Mouse (Mus musculus): ENCODE results near the gene Got1. TPM values are rescaled to one million over a fixed set of nuclear protein-coding genes. Genes with fewer than 3 reads are reported as not detected.
"Not testable (repeated sequence)": the region's sequence is repeated elsewhere in the genome, so short reads cannot be mapped to it uniquely, and the experiment has no call there.

The Got1 gene
- total RNA-seq, 2 experiments from 2014 or later: 394 to 432 TPM

DNA sequence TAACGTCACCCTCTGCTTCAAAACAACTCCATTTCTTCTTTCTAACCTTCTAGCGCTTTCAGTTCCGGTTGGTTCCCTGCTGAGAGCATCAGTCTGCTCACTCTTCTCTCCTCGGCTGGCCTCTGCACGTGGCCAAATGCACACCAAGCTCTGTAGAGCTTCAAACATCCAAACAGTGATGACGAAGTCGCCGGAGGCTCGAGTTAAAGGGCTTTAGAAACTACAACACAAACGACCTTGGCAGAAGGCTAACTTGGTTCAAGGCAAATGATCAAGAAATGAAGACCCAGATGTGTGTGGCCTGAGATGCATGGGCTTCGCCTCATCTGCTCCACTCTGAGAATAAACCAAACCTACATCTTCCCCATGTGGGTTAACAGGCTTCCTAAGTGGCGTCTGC lies 854 bp downstream of the Got1 start:
- no peak for DNase-seq (ENCODE audit: low spot score)

DNA sequence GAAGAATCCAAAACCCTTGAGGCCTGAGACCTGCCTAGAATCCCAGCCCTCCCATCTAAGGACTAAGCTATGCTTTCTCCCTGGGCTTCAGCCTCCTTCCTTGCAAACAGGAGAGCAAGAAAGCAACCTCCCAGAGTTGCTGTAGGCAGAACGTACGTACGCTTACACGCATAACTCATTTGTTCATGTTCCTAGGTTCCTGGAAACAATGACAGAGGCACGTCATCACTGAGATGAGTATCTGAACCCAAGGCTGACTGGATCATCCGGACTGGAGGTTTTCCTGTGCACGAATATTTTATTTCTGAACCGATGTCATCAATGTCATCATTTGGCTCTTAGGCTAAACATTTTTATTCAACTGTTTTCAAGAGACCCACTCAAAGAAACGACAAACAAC lies 2.4 kb downstream of the Got1 start:
- DNase-seq (ENCODE audit: low spot score): no peak

DNA sequence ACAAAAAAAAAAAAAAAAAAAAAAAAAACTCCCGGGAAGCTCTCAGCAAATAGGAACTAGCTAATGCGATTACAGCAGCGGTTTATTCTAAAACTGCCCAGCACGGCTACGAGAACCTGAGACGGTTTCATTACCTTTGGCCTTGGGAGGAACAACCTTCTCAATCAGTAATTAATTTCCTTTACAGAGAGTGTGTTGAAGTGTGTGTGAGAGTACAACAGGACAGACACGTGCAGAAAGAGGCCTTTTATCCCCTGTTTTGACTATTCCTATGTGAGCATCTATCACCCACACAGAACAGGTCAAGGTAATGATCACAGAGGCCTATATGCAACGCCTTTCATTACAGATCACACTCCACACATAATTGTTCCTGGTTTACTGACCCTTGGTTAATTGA lies 3.0 kb downstream of the Got1 start:
- DNase-seq (ENCODE audit: low spot score): no peak

DNA sequence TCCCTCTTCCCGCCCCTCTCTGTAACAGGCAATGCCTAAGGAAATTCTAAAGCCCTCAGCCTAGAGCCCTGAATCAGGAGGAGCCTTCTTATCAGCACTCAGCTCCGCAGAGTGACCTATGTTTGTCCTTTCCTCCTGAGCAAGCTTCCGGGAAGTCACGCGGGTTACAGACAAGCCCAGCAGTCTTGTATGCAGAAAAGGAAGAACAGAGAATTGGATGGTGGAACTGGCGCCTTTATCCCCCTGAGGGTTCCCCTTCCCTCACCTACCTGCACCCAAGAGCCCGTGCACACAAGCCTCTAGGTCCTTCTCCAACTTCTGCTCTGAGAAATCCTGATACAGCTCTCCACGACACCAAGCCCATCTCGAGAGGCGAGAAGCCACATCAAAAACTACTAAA lies 4.0 kb downstream of the Got1 start:
- DNase-seq (ENCODE audit: low spot score): no peak

DNA sequence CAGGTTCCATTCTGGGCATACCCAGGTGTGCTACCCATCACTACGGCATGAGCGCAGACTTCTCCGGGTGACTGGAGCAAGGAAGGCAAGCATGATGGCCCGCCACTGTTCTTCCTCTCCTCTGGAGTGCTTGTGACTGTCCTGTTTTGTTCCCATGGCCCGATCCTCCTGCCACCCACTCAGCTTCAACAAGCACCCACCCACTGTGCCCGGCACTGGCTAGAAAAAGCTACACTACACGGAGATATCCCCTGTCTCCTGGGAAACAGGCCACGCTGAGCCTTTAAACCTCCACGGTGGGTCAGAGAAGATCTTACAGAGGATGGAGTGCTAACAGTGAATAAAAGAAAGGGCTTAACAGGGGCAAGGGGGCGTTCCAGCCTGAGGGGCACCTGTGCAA lies 5.2 kb downstream of the Got1 start:
- DNase-seq (ENCODE audit: low spot score): no peak

DNA sequence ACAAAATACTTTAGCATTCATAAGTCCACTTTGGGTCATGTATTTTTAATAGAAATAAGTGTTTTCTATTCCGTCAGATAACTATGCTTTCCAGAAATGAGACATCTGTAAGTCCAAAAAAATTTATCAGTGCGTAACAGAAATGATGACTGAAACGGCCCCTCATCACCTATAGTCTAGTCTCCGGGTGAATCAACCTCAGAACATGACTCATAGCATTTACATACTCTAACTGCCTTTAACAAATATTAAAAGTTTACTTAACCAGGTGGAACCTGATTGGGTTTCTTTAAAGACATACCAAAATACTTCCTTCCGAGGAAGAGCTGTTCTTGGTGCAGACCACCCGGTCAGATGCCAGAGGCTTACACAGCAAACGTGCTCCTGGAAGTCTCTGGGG lies 6.1 kb downstream of the Got1 start:
- no peak for DNase-seq (ENCODE audit: low spot score)

DNA sequence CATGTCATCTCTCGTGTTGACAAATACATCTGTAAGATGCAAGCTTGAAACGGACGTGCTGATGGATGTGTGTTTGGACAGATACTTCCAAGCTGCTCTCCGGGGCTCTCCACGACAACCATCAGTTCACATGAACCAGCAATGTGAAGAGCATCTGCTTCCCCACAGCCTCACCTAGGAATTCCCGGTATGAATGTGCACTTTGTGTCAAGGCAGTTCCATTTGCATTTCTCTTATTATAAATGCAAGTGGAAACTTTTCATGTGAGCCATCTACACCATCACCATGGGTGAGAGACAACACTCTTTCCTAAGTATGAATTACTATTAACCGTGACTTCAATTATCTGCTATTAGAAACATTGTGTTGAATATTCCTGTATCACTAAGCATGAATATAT lies 6.6 kb downstream of the Got1 start:
- DNase-seq (ENCODE audit: low spot score): no peak

DNA sequence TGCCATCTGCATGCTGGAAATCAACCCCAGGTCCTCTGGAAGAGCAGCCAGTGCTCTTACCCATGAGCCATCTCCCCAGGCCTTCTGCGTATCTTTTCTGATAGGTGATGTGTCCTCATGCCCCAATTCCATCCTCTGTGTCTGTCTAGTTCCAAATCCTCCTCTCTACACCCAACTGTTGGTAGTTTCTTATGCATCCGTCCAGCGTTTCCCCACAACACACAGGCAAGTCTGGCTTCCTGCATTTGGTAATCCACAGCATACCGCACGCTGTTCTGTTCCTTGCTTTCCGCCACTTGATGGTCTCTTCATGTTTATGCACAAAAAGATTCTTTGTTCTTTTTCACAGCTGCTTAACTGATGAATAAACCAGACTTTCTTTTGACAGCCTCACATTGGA lies 7.1 kb downstream of the Got1 start:
- DNase-seq (ENCODE audit: low spot score): no peak

DNA sequence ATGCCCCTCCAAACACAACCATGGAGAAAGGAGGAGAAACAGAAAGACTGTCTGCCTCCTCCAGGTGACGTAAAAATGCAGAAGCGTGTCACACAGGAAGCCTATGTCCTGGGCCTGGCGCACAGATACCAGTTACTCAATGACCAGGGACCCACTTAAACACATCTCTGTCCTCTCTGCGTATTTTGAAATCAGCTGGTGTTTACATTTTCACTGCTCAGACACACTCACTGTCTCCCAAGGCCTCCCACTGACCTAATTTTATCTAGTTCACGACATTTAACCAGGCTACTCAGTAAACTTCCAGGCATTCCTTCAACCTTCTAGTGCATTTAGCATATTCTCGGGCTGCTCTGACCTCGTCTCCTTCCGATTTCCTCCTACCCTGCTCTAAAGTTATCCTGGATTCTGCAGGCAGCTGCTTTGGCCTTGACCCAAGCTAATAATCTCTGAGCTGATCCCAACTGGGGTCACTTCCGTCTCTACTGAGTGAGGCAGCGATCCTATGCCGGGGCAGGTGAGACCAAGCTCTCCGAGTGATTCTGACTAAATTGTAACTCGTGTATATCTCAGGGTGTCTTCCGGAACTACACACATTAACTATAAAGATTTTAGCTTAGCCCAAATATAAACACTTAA lies 7.9 kb downstream of the Got1 start:
- DNase-seq (ENCODE audit: low spot score): no peak

DNA sequence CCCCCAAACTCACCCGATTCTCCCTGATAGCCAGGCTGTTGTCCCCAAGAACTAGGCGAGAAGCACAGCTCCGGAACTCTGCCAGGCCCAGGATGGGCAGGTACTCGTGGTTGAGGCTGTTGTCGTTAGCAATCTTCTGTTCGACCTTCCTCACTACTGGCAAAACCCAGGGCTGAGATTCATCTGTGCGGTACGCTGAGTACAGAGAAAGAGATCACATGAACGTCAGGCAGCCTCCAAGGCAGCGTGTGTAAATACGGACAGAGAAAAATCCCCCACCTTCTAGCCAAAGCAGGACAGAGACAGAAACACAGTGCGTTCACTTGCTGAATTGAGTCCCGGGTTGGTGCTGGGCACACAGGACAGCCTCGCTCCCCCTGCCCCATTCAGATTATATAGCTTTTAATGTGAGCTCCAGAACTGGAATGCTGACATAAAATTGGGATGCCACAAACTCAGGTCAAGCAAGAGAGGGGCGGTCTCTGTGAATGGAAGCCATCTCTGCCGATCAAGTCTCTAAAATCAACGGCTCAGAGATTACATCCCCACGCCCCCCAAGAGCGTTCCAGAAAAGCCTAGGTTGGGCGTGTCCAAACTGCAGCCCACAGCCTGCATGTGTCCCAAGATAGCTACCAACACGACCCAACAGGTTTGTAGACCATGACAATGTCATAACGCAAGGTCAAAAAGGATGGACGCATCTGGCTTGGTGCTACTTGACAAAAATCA lies 8.6 kb downstream of the Got1 start:
- DNase-seq (ENCODE audit: low spot score): no peak

DNA sequence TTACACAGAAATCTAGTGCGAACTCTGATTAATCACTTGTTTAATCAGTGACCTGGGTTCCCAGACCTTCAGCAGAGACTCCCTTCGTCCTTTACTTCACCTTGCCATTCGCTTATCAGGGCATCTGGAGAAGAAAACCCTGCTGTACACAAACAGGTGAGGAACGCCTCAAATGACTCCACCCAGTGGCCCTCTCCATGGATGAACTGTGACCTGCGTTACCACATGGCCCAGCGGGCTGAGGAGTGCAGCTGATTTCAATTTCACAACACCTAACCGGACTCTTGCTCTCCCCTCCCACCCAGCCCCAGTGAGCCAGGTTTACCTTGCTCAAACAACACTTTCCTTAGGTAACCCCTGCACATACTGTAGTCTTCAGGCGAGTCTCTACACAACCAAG lies 10.5 kb downstream of the Got1 start:
- no peak for DNase-seq (ENCODE audit: low spot score)

DNA sequence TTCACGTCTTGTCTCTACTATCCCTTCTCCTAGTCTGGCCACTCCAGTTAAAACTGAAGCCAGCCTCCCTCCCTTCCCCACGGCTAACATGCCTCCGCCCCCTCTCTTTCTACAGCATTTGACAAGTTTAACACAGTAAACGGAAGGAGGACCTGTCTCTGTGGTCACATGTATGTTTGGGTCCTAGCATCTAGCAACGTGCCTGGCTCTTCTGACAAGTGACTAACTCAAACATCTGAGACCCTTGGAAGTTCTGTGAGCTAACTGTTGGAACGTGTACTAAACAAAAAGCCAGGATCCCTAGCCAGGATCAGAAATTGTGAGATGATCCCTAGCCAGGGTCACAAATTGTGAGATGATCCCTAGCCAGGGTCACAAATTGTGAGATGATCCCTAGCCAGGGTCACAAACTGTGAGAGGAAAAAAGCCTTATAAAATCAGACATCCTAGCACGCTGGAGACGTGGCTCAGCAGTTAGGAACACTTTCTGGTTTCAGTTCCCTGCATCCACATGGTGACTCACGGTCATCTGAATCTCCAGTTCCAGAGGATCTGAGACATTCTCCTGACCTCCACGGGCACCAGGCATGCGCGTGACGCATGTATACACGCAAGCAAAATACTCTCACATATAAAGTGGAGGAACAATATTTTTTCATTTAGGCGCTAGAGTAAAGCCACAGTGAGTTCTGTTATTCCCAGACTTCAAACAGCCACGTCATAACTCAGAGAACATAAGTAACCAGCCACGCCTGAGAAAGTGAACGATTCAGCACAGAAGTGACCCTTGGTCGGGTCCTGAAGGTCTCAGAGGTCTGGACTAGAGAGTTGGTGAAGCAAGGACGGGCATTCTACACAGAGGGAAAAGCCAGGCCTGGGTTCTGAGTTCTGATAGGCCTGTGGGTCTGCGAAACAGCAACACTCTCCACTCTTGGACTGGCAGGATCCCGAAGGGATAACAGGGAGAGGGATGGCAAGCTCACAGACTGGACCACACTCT lies 12.5 kb downstream of the Got1 start:
- peak; percentile 48 for DNase-seq (ENCODE audit: low spot score)

DNA sequence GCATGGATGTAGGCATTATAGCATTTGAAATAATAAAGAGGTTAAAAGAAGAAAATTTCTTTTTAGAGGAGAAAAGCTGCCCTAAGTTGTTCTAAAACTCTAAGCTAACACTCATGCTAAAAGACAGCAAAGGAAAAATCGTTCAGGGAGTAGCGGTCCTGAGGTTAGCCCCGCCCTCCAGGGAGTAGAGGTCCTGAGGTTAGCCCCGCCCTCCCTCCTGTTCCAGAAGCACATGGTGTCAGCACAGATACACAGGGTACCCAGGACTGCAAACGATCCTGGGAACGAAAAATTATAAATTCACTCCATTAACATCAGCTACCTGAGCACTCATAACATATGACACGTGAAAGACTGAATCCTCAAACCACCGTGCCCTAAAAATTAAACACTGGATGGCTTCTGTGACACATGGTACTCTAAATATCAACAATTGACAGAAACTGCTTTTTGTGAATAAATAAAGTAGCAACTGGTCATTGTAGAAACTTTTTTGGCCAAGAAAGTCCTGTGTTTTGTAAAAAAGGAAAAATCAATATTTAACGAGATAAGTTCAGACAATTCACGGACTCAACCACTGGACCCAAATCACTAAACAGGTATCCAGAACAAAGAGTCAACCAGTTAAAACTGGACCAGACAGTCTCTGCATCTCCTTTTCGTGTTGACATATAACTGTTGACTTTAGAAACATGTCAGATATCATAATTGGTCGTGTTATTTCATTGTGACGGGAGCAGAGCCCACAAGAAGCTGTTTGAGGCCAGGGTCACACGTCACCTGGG lies 13.8 kb downstream of the Got1 start:
- no peak for DNase-seq (ENCODE audit: low spot score)

DNA sequence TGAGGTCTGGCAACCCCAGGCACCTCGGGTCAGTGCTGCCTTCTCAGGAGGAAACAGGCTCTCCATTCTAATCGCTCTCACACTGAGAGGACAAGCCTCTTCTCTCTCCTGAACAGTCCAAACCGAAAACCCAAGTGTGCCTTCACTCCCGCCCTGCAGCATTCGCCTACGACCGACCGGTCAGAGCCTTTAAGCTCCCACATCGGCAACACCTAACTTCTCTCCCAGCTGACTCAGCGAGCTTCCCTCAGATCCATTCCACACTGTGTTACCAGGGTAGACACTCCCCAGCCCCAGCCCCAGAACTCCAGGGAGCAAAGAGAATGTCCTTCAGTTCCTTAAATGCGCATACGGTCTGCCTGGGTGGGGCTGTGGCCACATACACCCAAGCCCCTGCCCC lies 19.0 kb downstream of the Got1 start:
- DNase-seq (ENCODE audit: low spot score): no peak

DNA sequence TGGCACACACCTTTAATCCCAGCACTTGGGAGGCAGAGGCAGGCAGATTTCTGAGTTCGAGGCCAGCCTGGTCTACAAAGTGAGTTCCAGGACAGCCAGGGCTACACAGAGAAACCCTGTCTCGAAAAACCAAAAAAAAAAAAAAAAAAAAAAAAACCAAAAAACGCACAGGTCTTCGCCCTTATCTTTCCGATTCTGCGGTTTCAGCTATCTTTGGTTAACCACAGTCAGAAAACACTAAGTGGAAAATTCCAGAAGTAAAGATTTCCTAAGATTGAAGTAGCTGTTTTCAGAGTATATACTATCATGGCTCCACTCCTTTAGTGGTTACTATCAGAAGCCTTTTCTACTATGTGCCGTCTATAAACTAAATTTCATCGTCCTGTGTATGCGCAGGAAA lies 20.8 kb downstream of the Got1 start:
- not testable (repeated sequence) for DNase-seq (ENCODE audit: low spot score)

DNA sequence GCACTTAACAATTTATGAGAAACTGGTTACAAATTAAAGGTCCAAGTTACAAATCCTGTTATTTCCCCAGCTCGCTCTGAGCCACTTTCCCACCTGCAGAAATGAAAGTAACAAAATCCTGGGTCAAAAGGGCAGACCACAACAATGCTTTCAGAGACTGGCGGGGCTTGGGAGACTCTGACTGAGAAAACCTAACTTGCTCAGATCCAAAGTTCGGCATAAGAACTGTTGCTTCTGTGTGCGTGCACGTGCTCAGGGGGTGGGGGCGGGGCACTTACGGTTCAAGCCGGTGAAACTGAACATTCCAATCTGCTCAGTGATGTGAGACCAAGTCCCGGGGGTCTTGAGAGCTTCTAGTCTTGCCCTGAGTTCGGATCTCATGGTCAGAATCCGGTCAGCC lies 21.8 kb downstream of the Got1 start:
- DNase-seq (ENCODE audit: low spot score): no peak

DNA sequence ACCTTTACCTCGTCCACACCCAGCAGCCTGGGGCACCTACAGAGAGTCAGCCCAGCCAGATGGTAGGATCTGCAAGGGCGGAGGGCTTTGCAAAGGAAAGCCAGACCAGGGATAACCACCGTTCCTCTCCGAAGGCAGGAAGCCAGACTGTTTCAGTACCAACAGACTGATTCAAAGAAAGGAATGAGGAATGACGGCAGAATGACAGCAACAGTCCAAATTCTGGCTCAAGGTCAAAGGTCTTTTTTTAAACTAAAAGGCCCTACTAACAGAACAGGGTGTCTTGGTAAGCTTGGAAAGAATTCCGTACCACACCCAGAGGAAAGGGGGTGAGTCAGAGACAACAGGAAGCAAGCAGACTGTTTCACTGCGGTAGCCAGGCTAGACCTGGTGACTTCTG lies 25.5 kb downstream of the Got1 start:
- peak; percentile 69 for DNase-seq (ENCODE audit: low spot score)

DNA sequence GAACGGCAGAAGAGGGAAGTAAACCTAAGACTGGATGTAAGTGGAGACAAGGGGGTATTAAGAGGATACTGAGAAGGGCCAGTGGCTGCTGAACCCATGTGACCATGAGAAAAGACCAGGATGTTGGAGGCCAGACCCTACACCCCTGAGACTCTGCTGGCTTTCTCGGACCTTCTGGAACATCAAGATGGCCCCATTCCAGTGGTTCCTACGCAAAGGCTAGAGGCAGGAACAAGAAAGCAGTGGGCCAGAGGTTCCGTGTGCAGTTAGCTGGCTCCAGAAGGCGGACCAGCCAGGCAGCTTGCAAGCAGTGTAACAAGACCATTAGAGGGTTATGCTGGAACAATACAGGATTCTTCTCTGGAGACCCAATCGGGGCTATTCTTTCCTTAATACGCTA lies 27.0 kb downstream of the Got1 start:
- DNase-seq (ENCODE audit: low spot score): peak; percentile 47

DNA sequence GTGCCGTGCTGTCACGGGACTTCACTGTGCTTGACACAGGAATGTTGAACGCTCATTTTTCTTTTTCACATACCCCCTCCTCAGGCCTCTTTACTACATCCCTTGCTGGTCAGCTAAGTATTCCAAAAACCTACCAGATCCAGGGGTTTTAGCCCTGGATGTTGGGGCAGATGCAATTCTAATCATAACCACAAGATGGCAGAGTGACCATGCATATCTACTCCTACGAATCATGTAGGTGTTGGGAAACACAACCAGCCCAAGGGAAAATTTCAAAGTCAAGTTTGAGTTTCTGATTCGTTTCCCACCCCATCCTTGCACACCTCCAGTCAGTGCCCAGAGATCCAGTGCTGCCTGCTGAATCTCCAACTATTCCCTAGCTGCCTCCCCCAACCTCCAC lies 28.6 kb downstream of the Got1 start:
- peak; percentile 77 for DNase-seq (ENCODE audit: low spot score)

DNA sequence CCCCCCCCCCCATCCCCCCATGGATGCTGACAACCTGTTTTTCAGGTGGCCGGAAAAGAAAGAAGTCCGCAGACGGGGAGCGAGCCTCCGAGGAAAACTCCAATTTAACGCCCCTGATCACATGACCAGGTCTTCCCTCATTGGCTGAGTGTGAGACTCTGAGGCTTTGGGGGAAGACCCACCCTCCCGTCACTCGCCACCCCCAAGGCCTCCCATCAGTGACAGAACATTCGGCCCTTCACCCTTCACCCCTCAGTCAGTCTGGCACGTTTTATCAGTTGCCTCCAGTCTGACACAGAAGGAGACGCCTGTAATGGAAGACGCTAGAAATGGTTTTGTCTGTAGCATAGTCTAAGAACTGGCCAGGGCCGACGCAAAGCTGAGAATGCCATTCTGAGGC lies 29.5 kb downstream of the Got1 start:
- no peak for DNase-seq (ENCODE audit: low spot score)

DNA sequence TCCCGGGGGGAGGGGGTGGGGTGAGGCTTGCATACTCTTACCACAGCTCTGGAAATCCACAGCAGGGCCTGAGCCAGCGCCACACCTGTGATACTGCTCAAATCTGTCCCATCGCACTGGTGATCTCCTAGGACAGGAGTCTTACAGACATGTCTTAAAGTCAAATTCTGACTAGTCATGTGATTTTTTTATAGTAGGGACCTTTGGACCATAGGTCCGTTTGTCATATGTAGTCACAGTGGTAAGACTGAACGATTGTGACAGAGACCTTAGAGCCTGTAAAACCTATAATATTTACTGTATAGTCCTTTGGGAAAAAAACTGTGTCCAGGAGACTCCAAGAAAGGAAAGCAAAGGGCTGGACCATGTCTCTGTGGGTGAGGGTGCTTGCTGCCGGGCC lies 30.5 kb downstream of the Got1 start:
- DNase-seq (ENCODE audit: low spot score): no peak

DNA sequence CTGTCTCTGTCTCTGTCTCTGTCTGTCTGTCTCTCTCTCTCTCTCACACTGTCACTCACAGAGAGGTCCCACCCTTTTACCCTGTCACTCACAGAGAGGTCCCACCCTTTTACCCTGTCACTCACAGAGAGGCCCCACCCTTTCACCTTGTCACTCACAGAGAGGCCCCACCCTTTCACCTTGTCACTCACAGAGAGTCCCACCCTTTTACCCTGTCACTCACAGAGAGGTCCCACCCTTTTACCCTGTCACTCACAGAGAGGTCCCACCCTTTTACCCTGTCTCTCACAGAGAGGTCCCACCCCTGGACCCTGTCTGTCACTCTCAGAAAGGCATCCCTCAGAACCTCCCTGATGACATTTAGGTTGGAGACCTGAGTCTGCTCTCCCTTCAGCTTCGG lies 31.1 kb downstream of the Got1 start:
- DNase-seq (ENCODE audit: low spot score): not testable (repeated sequence)

Data from gastrocnemius, adult 18-20 months (tissue).